Mouse (Mus musculus): Measurements from ENCODE around the gene Senp5.
"Not testable (repeated sequence)": the region's sequence is repeated elsewhere in the genome, so short reads cannot be mapped to it uniquely, and the experiment has no call there.

The Senp5 gene

DNA sequence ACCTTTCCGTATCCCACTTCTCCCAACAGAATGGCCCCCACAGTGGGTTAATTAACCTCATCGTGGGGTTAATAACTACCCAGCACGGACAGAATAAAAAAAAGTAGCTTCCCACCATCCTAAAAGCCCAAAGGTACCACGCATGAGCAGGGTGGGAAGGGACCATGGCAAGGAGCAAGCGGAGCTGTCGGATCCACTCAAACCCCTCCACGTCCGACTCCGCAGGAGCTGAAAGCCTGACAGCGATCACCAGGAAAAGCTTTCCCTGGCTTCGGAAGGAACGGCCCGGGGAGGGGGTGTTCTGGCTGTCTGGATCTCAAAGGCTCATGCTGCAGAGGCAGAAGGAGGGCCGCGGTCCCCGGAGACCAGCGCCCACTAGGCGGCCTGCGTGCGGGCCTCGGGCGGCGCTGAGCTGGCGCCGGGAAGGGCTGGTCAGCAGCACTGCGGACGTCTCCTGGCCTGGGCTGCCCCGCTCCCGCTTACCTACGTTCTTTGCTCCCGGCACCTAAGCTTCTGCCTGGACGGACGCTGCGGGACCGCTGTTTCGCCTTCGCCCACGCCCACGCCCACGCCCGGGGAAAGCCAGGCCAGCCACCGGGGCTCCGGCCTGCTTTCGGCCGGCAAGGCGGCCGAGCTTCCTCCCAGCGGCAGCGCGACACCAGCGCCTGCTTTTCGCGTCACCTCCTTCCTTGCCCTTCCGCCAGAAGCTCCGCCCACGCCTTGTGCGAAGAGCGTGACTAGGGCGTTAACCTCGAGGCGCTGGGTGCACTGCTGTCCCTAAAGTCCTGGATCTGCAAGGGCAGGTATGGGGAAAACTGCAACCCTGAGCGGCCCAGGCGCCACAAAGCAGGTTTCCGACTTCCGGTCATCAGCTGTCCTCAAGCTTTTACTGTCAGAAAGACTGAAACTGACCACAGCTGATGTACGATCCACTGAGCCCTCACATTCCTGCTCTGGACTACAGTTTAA lies at the start of gene Senp5:
Senp5 (minus strand) TSS at position 779 of the 969 bp plus-strand sequence.
- DNase-seq (ENCODE audit: extremely low spot score): peak; percentile 91

- no peak for DNase-seq (ENCODE audit: extremely low spot score)
These were observed 39.3 kb upstream of the Senp5 start for GRCm38 (mm10) chr16:32042367-32042766.

DNA sequence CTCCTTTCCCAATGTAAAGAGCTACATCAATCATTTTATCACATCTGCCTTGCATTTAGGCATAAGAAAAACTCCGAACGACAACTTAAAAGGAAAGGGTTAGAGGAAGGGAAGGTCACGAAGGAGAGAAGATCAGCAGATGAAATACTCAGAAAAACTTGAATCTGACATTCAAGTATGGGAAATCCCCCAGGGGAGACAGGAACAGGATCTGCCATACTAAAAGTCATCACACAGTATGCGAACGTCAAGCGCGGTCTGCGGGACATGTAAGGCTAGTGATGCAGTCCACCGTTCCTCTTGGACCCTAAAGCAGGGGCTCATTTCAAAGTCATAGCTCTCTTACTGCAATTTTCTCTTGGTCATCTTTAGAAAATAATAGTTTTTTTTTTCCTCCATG lies 16.6 kb upstream of the Senp5 start:
- DNase-seq (ENCODE audit: extremely low spot score): no peak

DNA sequence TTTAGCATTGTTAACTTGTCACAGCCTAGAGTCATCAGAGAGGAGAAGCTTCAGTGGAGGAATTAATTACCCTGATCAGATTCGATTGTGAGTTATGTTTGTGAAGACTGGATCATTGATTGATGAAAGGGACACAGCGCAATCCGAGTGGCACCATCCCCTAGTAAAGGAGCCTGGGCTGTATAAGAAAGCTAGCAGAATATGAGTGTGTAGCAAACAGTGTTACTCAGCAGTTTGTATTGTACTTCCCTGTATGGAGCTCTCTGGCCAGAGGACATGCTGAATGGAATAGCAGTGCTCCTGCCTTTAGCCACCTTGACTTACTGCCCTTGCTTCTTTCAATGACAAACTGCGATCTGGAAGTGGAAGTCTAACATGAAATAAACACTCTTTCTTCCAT lies 7.2 kb upstream of the Senp5 start:
- no peak for DNase-seq (ENCODE audit: extremely low spot score)

- DNase-seq (ENCODE audit: extremely low spot score): no peak
These were observed 6.8 kb upstream of the Senp5 start for GRCm38 (mm10) chr16:32009913-32010312.

DNA sequence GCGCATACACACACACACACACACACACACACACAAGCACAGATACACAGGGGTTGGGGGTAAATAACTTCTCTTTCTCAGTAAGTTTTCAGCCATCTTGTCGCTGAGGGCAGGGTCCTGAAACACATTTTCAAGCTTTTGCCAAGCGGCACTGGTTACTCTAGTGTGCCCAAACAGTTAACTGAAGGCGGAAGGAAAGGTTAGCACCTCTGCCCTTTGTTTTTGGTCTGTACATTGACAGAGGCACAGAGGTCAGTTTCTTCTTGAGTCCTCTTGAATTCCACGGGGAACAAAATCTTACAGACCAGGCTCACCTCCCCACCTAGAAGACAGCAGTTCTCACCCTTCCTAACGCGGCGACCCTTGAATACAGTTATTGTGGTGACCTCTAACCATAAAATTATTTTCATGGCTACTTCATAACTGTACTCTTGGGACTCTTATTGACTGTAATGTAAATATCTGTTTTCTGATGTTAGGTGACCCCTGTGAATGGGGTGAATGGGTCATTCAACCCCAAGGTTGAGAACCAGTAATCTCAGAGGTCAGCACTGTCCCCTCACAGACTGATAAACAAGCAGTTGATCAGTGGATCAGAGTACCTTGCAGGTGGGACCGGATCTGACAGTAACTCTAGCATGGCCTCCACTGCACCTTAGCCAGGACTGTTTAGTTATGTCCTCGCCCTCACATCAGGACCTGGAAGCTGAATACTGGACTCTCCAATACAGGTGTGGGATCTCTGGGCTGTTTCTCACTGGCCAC lies 5.6 kb upstream of the Senp5 start:
- no peak for DNase-seq (ENCODE audit: extremely low spot score)

- DNase-seq (ENCODE audit: extremely low spot score): no peak
These were observed 1.6 kb upstream of the Senp5 start for GRCm38 (mm10) chr16:32004731-32005130.

GRCm38 (mm10) chr16:31996371-31996770 lies 6.7 kb downstream of the Senp5 start:
- no peak for DNase-seq (ENCODE audit: extremely low spot score)

- no peak for DNase-seq (ENCODE audit: extremely low spot score)
These were observed 9.1 kb downstream of the Senp5 start for GRCm38 (mm10) chr16:31993946-31994345.

DNA sequence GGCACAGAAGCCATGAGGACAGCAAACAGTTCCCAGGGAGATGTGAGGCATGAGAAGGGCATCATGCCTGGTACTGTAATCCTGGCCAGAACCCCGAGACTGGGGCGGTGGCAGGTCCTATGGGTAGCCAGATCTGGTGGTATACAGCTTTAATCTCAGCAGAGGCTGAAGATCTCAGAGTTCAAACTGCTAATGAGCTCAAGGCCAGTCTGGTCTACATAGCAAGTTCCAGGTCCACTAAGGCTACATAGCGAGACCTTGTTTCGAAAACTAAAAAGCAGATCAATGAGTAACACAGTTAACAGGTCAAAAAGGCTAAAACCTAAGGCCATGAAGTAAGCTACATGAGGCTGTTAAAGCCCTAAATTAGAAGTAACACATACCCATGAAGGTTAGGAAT lies 9.9 kb downstream of the Senp5 start:
- DNase-seq (ENCODE audit: extremely low spot score): no peak

GRCm38 (mm10) chr16:31992039-31992438 lies 11.0 kb downstream of the Senp5 start:
- no peak for DNase-seq (ENCODE audit: extremely low spot score)

DNA sequence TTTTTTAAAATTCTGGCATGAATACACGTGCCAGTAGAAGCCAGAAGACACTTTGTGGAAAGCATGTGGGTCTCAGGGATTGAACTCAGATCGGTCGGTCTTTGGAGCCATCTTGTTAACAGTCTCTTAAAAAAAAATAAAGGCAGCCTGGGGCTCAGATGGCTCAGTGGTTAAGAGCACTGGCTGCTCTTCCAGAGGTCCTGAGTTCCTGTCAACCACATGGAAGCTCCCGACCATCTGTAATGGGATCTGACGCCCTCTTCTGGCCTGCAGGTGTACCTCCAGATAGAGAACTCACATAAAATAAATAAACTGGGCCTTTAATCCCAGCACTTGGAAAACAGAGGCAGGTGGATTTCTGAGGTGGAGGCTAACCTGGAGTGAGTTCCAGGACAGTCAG lies 22.1 kb downstream of the Senp5 start:
- no peak for DNase-seq (ENCODE audit: extremely low spot score)

DNA sequence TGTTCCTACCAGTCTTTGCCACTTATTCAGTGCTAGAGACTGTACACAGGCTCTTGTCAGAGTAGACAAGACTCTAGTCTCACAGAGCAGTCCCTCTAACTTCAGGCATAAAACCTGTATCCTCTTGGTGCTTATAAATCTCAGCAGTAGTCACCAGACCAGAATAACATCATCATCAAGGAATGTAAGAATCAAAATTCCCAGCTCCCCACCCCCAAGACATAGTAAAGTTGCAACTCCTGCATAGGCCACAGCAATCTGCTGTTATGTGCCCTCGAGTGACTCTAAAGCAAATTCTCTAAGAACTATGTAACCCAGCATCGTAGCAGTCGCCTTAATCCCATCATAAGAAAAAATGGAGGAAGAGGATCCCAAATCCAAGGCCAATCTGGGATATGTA lies 23.6 kb downstream of the Senp5 start:
- no peak for DNase-seq (ENCODE audit: extremely low spot score)

- DNase-seq (ENCODE audit: extremely low spot score): no peak
These were observed 27.8 kb downstream of the Senp5 start for GRCm38 (mm10) chr16:31975258-31975657.

GRCm38 (mm10) chr16:31963224-31963623 lies 39.9 kb downstream of the Senp5 start:
- DNase-seq (ENCODE audit: extremely low spot score): no peak

DNA sequence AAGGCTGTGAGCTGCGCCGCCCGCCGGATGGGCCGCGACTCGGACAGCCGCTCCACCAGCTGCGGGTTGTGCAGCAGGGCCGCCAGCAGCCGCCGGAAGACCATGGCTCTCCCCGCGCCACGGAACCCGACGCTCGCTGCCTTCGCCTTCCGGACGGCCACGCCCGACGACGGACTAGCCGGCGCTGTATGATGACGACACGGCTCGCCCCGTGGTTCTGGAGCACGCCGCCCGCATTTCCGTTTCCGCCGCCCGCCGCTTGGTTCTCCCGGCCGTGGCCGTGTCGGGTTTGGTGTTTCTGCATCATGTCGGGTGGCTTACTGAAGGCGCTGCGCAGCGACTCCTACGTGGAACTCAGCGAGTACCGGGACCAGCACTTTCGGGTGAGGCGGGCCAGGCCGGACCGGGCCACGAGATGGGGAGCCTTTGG lies 54.7 kb downstream of the Senp5 start, which contains the start of the genes 0610012G03Rik and Ncbp2:
0610012G03Rik (minus strand) TSS at position 150 of the 430 bp plus-strand sequence.
Ncbp2 (plus strand) TSS at position 169 of the 430 bp plus-strand sequence.
- peak; percentile 96 for DNase-seq (ENCODE audit: extremely low spot score)

- no peak for DNase-seq (ENCODE audit: extremely low spot score)
These were observed 55.2 kb downstream of the Senp5 start for GRCm38 (mm10) chr16:31947901-31948316.

GRCm38 (mm10) chr16:31947333-31947732 lies 55.8 kb downstream of the Senp5 start:
- no peak for DNase-seq (ENCODE audit: extremely low spot score)

DNA sequence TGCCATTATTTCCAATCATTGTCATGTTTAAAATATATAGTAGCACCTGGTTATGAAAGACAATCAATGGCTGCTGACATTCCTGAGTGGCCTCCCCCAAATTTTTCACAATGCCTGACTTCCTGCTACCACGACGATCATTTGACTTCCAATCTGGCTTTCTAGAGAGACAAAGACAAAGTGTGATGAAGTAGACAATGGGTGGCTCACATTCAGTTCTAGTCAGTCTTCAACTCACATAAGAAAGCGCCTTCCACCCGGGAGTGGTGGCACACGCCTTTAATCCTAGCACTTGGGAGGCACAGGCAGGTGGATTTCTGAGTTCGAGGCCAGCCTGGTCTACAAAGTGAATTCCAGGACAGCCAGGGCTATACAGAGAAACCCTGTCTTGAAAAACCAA lies 57.1 kb downstream of the Senp5 start:
- DNase-seq (ENCODE audit: extremely low spot score): not testable (repeated sequence)

DNA sequence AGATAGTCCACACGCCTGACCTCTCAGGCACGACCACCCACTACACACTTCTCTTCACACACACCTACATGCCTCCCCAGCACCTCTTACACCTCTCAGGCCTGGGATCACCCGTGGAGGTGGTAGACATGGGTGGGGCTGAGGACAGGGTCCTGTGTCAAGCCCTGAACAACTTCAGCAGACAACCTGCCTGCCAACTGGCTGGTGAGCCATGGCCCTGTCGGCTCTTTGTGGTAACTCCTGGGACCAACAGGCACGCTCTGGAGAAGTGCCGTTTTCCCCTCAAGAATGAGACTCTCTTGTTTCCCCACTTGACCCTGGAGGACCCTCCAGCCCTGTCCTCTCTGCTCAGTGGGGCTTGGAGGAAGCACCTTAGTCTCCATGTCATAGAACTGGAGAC lies 57.7 kb downstream of the Senp5 start:
- no peak for DNase-seq (ENCODE audit: extremely low spot score)

DNA sequence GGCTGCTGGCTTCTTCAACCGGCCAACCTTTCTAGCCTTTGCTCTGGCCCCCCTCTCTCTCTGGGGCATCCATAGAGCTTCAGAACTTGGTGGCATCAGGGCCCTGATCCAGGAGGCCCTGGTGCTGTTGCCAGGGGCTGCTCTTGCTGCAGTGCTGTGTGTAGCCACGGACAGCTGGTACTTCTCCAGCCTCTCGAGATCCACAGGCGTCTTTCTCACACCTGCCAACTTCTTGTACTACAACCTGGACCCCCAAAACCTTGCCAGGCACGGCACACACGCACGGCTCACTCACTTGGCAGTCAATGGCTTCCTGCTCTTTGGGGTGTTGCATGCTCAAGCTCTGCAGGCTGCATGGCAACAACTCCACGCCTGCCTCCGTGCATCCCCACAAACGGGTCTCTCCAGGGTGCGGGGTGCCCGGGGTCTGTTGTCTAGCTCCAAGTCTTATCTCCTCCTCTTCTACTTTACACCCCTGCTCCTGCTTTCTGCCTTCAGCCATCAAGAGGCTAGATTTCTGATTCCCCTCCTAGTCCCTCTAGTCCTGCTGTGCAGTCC lies 58.3 kb downstream of the Senp5 start:
- no peak for DNase-seq (ENCODE audit: extremely low spot score)

DNA sequence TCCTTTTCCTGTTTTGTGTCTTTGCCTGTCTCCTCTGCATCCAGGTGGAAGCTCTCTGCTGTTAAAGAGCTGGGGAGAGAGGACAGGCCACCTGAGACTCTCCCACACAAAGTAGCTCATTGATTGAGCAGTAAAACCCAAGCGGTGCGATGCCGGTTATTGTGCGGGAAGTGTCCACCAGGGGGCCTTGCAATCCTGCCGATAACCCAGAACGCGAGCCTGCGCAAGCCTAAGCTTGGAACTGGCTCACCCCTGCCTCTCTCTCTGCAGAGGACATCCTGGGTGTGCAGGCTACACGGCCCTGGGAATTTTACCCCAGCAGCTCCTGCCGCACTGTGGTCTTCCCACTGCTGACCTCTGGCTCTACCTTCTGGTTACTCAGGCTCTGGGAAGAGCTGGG lies 59.1 kb downstream of the Senp5 start:
- DNase-seq (ENCODE audit: extremely low spot score): peak; percentile 73
